Mouse (Mus musculus) forebrain, embryonic 16.5 days (tissue): ENCODE measurements around the gene Gm20878. TPM values are rescaled to one million over a fixed set of nuclear protein-coding genes. Genes with fewer than 3 reads are reported as not detected.
"Not testable (repeated sequence)": the region's sequence is repeated elsewhere in the genome, so short reads cannot be mapped to it uniquely, and the experiment has no call there.

Experiments
- ATAC-seq: fragments of 200-750 bp; cut with Nextera tagmentation; 2 replicates; pipeline ENCODE4 v1.8.0; 2017; ENCODE audit warnings: mild to moderate bottlenecking, moderate library complexity
- H3K27ac ChIP-seq: fragments of 300-500 bp; sonication (generic); 2 replicates; pipeline ENCODE4 v1.5.1; 2014; ENCODE audit warnings: low read length, control low read depth
- H3K27me3 ChIP-seq: fragments of 300-500 bp; sonication (generic); replicated peaks from 2 replicates; pipeline ENCODE4 v1.6.1; 2014; ENCODE audit warnings: low read length; ENCODE audit not compliant: control insufficient read depth, insufficient read depth
- H3K36me3 ChIP-seq: fragments of 300-500 bp; sonication (generic); 2 replicates; pipeline ENCODE4 v1.6.1; 2014; ENCODE audit not compliant: control insufficient read depth, insufficient read depth
- H3K4me1 ChIP-seq: fragments of 300-500 bp; sonication (generic); replicated peaks from 2 replicates; pipeline ENCODE4 v1.6.1; 2014; ENCODE audit warnings: low read length; ENCODE audit not compliant: control insufficient read depth, insufficient read depth
- H3K4me2 ChIP-seq: fragments of 300-500 bp; sonication (generic); 2 replicates; pipeline ENCODE4 v1.6.1; 2014; ENCODE audit warnings: mild to moderate bottlenecking, low read length, control low read depth
- H3K4me3 ChIP-seq: fragments of 300-500 bp; sonication (generic); replicated peaks from 2 replicates; pipeline ENCODE4 v1.5.1; 2014; ENCODE audit warnings: mild to moderate bottlenecking, low read length, control low read depth
- H3K9ac ChIP-seq: fragments of 300-500 bp; sonication (generic); replicated peaks from 2 replicates; pipeline ENCODE4 v1.6.1; 2014; ENCODE audit warnings: low read depth, low read length, control low read depth
- H3K9me3 ChIP-seq: fragments of 300-500 bp; sonication (generic); 2 replicates; pipeline ENCODE4 v1.6.1; 2016; ENCODE audit warnings: low read length; ENCODE audit not compliant: control insufficient read depth
- WGBS: fragments of 180-500 bp; shearing (Covaris S2); extraction: QIAGEN DNeasy Blood & Tissue Kit; methylation state at CpG from one replicate; pipeline ENCODE4 v1.1.7; 2014; 5-methylcytosine and 5-hydroxymethylcytosine counted together
- polyA plus RNA-seq: library from polyadenylated mRNA; unstranded; fragments of >200 nt; fragmentation: Nextera tagmentation; extraction: Ambion mirVana; gene quantifications from 2 replicates; pipeline ENCODE4 v1.2.1, GENCODE M21; 2015

Gm20878 gene
- 11.8 and 14.6 TPM in 2 replicates for polyA plus RNA-seq

GRCm38 (mm10) chr4:41941272-41941671 lies at the start of gene Gm20878:
TSS of gene Gm20878 (plus strand) at chr4:41941572.
- not testable (repeated sequence) for H3K27me3 ChIP-seq, H3K4me3 ChIP-seq, H3K4me2 ChIP-seq, H3K4me1 ChIP-seq, ATAC-seq, H3K36me3 ChIP-seq, H3K9me3 ChIP-seq, H3K27ac ChIP-seq, H3K9ac ChIP-seq
- WGBS = no CpG with 5 or more reads among the region's 8 CpGs

- not testable (repeated sequence) for ATAC-seq
These were observed 38.1 kb upstream of the Gm20878 start, which contains the start of gene Gm21541 for GRCm38 (mm10) chr4:41903310-41903709. TSS of gene Gm21541 (plus strand) at chr4:41903610.

GRCm38 (mm10) chr4:41965758-41966157 lies 24.4 kb downstream of the Gm20878 start, which contains the start of gene Fam205a4:
TSS of gene Fam205a4 (plus strand) at chr4:41966058.
- not testable (repeated sequence) for H3K4me1 ChIP-seq, H3K27me3 ChIP-seq, H3K27ac ChIP-seq, H3K4me2 ChIP-seq, H3K9me3 ChIP-seq, H3K36me3 ChIP-seq, H3K9ac ChIP-seq, H3K4me3 ChIP-seq, ATAC-seq
- WGBS = no CpG with 5 or more reads among the region's 1 CpGs

More at GRCm38 (mm10) chr4:41903310-41903709, 38.1 kb upstream of the Gm20878 start, which contains the start of gene Gm21541:
- H3K9ac ChIP-seq, H3K4me2 ChIP-seq, H3K36me3 ChIP-seq, H3K4me3 ChIP-seq, H3K9me3 ChIP-seq, H3K27ac ChIP-seq, H3K27me3 ChIP-seq, H3K4me1 ChIP-seq: not testable (repeated sequence)
- WGBS = no CpG with 5 or more reads among the region's 5 CpGs

Other genes with a start within 250 kb of the Gm20878 start
- 12.3 and 16.7 TPM in 2 replicates for gene Cntfr, start 244.5 kb upstream of the Gm20878 start, polyA plus RNA-seq
- gene Il11ra1, start 241.6 kb upstream of the Gm20878 start, polyA plus RNA-seq = 28.3 and 29.2 TPM in 2 replicates
- gene Rpp25l, start 228.0 kb upstream of the Gm20878 start, polyA plus RNA-seq = 51.7 and 60.5 TPM in 2 replicates
- gene Dctn3, start 218.4 kb upstream of the Gm20878 start, polyA plus RNA-seq = 304 and 315 TPM in 2 replicates
- gene Arid3c, start 210.4 kb upstream of the Gm20878 start, polyA plus RNA-seq = not detected in 2 replicates
- gene Galt, start 186.3 kb upstream of the Gm20878 start, polyA plus RNA-seq = 21.2 and 30.2 TPM in 2 replicates
- 48.0 and 55.8 TPM in 2 replicates for gene Sigmar1, start 185.4 kb upstream of the Gm20878 start, polyA plus RNA-seq
- 199 and 219 TPM in 2 replicates for gene Ccl27a, start 167.3 kb upstream of the Gm20878 start, polyA plus RNA-seq
- not detected in 2 replicates for gene Gm21541, start 38.0 kb upstream of the Gm20878 start, polyA plus RNA-seq
- gene Fam205a4, start 24.5 kb downstream of the Gm20878 start, polyA plus RNA-seq = 0.77 and 0.91 TPM in 2 replicates
- 0.52 TPM in 1 of 2 replicates, not detected in the other for gene Gm21093, start 93.2 kb downstream of the Gm20878 start, polyA plus RNA-seq
- gene Gm3893, start 149.6 kb downstream of the Gm20878 start, polyA plus RNA-seq = not detected in 2 replicates
- 0.36 TPM in 1 of 2 replicates, not detected in the other for gene Gm13304, start 173.2 kb downstream of the Gm20878 start, polyA plus RNA-seq
- gene Gm13306, start 211.9 kb downstream of the Gm20878 start, polyA plus RNA-seq = 0.91 and 4.1 TPM in 2 replicates
- not detected in 2 replicates for gene Gm13305, start 227.0 kb downstream of the Gm20878 start, polyA plus RNA-seq